Mouse (Mus musculus): ENCODE measurements at regions not wholly inside any gene's neighbourhood (a gene's known extent, or its start where the extent isn't known, plus 50 kb on each side); places are given as distances from the start of the nearest gene placed in this dataset.

DNA sequence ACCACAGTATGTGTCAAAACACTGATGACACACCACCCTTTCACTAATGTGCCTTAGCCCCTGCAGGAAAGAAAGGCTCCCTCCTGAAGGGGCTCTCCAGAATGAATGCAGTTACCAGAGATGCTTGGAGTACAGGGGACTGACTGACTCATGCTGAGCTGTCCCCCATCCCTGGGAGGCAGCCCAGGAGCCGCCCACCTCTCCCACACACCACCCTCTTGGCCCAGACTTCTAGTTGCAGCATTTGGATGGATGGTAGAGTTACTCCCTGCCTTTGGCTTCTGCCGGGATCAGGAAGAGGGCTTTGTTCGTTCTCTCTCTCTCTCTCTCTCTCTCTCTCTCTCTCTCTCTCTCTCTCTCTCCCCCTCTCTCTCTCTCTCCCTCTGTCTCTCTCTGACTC, 53.4 kb upstream of the Jun start:
- no peak for DNase-seq (ENCODE audit: low spot score in 2 of 2)

DNA sequence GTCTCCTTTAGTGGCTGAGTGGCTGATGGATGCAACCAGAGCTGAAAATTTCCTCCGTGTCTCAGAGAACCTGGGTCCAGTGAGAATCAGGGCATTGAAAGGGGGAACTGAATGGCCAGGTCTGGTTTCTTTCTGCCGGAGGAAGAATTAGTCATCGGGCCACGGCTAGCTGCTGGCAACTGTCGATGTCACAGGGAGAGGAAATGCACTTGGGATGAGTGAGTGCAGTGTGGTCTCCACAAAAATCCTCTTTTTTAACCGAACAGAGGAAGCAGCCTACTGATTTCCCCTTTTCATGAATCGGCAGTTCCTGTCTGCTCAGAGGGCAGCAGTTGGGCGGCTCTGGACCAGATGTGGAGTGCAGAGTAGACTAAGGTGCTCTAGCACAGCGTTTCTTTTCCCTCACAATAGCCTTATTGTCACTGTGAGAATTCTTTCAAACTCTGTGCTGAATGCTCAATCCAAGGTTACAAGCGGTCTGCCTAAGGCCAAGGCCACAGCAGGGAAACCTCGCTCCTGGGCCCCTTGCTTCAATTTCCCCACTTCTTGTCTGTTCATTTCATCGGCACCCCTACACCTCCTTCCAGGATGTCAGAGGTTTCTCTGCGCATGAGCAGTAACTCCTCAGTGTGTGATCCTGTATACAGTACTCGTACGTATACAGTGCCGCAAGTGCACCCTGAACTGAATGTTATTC, 54.1 kb upstream of the Jun start:
- no peak for DNase-seq (ENCODE audit: low spot score in 2 of 2)

DNA sequence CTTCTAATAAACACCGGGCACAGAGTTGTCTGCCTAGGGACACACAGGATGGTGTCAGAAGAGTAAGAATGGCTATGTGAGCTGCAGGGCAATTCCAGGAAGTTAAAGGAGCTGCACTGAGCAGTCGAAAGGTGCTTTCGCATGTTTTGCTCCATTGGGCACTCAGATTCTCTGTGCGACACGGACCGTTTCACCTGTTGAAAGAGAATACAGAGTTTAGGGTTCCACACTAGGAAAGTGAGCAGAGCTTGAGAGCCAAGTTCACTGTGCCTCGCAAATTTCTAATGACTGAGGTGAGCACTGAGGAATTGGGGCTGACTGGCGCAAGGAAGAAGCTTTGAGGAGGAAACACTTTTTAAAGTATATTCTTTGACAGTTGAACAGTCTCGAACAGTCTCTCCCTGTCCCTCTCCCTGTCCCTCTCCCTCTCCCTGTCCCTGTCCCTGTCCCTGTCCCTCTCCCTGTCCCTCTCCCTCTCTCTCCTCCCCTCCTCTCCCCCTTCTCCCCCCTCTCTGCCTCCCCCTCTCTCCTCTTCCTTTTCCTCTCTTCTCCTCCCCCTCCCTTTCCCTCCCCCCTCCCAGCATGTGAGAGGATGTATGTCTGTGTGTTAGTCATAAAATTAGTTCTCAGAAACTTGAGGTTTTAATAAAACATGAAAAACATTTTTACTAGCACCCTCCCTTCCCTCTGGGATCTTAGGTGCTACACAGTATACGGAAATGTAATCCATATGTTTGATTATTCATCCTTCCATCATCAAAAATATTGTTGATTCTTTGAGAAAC, 55.1 kb upstream of the Jun start:
- no peak for DNase-seq (ENCODE audit: low spot score in 2 of 2)

DNA sequence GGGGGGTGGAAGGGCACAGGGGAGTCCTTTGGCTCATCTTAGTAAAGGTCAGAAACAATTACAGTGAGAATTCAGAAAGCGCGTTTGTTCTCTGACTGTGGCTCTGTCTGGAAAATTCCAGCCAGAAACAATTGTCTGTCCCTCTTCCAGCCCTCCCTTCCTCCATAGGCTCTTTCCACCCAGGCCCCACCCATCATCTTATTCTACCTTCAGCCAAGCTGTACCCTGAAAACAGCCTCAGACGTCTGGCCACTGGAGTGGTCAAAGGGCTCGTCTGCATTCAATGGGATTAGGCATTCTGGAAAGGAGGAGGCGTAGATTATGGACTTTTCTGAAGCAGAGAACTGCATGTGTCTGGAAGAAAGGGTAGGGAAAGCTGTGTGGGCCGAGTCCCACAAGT, 56.8 kb upstream of the Jun start:
- DNase-seq (ENCODE audit: low spot score in 2 of 2): no peak

DNA sequence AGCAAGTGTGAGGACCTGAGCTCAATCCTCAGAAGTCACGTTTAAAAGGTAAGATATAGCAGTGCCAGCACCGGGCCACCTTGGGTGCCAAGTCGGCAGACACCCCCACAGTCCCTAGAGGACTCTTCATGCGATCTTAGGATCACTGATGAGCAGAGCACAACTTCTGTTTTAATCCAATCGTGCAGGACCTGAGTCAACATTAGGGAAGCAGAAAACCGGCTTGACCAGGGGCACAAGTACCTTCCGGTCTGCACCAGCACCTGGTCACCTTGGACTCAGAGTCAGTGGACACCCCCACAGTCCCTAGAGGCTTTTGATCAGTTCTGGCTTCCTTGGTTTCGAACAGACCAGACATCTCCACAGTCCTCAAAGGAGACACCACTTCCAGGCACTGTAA, 58.8 kb upstream of the Jun start:
- DNase-seq (ENCODE audit: low spot score in 2 of 2): no peak

DNA sequence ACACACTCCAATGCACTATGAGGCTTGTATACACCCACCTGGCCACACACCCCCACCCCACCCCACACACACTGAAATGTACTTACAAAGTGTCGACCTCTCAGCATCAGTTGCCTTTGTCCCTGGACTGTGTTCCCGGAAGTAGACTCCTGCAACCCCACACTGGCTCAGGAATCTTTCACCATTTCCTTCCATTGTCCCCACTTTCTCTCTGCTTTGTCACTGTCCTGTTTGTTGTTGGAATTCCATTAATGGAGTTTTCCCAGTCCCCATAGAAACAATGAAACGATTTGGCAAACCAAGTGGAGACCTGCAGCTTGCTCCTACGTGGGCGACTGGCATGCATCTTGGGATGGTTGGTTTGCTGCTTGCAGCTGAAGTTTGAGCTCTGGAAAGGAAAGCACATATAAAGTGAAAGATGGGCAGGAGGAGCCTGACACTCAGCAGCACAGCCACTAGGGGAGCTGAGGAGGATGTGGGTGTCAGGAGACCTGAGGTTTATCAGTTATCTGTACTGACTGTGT, 65.2 kb upstream of the Jun start:
- no peak for DNase-seq (ENCODE audit: low spot score in 2 of 2)

DNA sequence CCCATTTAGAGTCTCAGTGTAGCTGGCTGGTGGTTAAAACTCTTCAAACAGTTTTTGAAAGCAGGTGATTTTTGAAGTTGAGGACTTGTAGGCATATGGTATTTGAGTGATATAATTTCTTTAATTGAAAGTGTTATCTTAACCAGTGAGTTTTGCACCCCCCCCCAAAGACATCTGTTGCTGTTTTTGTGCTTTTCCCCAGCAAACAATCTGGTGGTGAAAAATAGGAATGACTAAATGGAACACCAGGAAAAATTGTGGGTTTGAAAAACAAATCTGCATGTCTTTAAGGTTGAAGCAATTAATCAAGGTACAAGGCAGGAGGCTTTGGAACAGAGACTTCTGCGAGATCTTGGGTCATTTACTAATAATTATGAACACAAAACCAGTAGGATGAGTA, 68.9 kb upstream of the Jun start:
- no peak for DNase-seq (ENCODE audit: low spot score in 2 of 2)

DNA sequence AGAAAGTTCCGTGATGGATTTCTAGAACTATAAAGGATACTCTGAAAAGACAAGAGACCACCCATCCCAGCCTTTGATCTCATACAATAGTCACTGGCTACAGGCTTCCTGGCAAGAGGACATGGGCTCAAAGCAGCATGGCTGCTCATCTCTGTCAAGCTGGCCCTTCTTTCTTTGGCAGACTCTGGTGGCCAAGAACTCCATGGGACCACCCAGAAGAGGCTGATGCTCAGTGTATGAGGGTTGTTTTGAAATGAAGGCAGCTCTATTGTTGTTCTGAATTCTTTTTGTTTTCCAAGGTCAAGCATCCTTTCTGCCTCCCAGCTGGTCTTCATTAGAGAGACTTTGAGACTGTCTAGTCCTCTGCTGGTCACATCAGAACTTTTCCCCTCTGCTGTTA, 73.3 kb upstream of the Jun start:
- DNase-seq (ENCODE audit: low spot score in 2 of 2): no peak

DNA sequence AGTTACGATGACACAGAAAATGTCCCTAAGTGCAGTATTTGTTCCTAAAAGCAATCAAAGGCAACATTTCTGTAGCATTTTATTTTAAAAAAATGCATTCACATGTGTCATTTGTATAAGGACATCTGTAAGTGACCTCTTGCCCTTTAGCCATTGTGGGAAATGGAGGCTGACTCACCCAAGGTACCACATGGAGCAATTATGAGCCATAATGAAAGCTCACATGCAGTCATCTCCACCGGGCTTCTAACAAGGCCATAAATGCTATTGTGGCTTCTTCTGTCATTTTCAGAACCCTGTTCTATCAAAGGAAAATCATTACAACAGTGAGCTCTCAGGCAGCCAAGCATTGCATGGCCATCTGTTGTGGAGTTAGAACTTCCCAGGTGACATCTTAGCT, 75.9 kb upstream of the Jun start:
- no peak for DNase-seq (ENCODE audit: low spot score in 2 of 2)

DNA sequence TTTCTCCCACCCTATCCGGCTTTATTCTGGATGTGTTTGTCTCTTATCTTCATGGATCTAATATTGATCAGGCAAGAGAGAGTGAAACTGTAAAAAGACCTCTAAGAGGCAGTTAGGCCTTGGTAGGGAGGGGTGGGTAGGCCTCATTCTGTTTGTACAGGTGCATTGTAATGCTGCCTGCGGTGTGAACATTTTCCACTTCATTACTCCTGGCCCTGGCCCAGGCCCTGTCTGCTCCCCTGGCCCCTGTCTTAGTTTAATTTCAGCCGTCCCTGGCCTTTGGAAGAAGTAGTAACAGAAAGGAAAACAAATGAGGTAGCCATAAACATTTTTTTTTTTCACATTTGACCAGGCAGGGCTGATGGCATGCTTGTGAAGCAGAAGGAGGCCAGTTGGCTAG, 81.8 kb upstream of the Jun start:
- DNase-seq (ENCODE audit: low spot score in 2 of 2): peak in 1 of 2 experiments; percentile 13

DNA sequence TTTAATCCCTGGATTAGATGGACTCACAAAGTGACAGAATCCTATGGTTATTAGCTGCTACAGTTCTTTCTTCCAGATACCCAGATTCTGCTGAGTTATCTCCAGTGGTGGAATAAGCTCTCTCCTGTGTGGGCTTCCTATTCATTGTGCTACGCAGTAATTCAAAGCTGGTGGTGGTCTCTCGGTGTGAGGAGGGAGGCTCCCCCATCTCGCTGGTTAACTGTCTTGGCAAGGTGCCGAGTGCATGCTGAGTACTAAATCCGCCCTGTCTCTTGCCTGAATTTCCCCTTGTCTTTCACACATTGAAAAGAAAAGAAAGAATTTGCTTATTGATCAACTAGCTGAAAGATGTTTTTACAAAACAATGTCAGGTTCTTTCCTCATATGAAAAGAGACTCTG, 82.6 kb upstream of the Jun start:
- DNase-seq (ENCODE audit: low spot score in 2 of 2): peak in 1 of 2 experiments; percentile 20

DNA sequence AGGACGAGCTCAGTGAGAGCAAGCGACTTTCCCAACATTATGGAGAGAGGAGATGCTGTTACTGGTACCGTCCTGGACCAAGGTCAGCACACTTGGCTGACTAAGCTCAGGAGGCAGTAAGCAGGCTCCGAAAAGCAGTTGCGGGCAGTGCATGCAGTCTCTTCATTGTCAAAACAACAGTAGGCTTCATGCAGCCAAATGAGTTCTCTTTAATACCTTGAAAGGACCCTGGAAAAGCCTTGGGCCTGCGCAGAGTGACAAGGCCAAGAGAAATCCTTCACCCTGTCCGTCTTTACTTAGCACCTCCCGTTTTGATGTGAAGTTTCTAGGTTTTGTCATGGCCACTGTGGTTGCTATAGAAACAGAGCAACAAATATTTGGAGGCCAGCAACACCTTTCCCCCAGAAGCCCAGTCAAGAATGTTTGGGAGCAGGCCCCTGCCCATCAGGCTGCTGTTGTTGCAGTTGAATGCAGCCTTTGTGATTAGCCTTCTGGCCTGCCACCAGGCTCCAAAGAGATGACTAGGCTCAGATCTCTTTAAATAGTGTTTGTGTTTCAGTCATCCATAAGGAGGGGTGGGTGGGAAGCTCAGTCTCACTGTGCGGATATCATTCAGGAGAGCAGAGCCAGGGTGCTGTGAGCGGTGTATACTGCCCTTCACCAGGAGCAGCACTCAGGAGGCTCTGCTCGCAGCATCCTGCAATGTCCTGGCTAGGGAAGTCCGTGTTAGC, 85.6 kb upstream of the Jun start:
- peak in 1 of 2 experiments; percentile 14 for DNase-seq (ENCODE audit: low spot score in 2 of 2)

DNA sequence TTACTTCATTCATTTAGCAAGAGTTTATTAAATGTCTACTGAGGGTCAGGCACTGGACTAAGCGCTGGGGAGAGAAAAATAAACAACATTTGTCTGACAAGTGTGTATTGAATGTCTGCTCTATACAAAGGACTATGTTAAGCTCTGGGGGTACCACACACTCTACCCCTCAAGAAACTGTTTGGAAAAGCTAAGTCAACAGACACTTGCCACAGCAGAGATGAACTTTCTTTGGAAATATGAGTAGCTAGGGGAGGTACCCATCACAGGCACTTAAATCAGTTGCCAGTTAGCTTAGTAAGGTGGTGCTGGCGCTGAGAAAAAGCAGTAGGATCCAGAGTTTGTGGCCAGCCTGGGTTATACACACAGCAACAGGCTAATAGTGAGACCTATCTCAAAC, 86.7 kb upstream of the Jun start:
- DNase-seq (ENCODE audit: low spot score in 2 of 2): no peak

DNA sequence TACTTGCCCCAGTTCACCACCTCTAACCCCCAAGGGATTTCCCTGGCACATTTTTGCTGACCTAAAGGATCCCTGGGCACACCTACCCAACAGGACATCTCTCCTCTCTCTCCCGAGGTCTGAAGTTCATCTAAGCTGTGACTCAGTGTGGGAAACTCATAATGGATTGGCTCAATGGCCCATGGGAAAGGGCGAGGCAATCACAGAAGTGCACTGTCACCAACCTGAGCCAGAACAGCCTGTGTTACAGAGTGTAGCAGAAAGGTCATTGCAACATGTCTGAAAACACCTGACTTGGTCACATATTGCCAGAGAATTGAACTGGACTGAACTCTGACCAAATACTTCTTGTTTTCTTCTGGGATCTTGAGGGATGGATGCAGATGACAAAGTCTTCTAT, 89.2 kb upstream of the Jun start:
- DNase-seq (ENCODE audit: low spot score in 2 of 2): no peak

DNA sequence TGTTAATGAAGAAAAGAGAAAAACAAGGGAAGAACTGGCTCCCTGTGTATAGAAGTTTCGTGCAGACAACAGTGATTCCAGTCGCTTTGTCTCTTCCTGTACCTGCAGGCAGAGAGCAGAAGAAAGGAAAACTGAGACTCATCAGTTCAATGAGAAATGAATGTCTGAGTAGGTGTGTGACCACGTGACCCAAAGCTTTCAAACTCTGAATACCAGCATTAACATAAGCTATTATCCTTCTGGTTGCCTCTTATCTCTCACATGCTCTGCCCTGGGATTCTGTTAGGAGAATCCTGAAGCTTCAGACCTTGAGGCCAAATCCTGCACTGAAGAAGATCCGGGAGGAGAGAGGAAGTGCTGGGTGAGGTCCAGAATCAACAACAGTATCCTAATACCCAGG, 91.1 kb upstream of the Jun start:
- no peak for DNase-seq (ENCODE audit: low spot score in 2 of 2)

DNA sequence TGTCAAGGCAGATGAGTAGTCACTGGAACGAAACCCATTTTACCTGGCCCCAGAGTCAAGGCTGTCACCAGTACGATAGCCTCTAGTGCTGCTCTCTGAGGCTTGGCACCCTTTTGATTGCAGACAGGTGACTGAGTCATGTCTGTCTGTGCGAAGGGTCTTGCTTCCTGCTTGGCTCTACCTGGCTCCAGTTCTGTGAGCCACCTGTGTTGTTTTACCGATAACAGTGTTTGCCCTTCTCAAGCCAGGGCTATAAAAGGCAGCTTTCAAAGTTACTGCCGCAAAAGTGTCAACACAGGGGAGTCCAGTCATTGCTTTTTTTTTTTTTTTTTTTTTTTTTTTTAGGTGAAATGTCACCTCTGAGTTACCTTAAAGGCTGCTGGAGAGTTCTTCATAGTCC, 91.6 kb upstream of the Jun start:
- DNase-seq (ENCODE audit: low spot score in 2 of 2): no peak

DNA sequence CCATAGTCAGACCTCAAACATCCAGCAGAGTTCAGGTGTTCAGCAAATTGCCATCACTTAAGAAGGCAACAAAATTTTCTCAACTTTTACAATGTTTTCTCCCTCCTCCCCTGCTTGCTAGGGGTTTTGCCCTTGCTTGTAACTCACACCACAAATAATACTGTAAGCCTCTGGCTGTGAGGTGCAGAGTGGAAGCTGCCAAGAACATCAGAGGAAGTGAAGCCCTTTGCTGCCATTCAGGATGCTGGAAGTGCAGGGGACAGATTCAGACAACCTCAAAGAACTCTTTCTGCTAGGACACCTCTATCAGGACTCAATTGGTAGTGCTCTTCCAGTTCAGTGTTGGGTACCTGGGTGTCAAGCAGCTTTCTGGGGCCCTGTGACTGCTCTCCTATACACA, 92.4 kb upstream of the Jun start:
- DNase-seq (ENCODE audit: low spot score in 2 of 2): no peak

DNA sequence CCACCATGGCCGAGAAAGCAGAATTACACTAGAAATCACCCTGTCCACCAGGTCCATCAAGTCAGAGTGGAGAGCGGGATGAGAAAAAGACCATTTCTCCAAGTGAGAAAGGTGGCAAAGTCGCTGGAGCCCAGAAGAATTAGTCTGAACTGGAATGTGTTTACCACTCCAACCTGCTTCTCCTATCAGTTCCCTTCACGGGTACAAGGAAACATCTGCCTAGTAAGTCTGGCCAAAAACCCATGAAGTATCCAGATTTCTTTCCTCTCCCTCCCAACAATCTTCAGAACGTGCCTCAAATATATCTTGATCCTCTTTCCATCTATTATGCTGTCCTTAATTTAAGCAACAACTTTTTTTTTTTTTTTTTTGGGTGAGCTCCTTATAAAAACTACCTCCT, 94.2 kb upstream of the Jun start:
- DNase-seq (ENCODE audit: low spot score in 2 of 2): no peak

DNA sequence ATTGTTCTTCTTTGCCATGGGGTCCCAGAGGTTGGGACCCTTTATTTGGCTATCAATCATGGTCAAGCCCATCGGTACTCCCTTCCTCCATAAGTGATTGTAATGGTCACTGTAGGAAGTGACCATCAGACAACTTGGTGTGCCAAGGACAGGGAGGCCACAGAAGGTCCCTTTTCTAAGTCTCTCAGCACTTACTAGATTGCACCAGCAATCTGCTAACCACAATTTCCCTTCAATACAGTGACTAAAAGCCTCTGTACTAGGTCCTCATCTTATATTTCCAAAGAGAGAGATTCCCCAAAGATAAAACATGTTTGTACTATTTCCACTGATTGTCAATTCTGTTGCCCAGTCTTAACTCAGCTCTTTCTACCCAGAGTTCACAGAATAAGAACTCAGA, 96.6 kb upstream of the Jun start:
- no peak for DNase-seq (ENCODE audit: low spot score in 2 of 2)

DNA sequence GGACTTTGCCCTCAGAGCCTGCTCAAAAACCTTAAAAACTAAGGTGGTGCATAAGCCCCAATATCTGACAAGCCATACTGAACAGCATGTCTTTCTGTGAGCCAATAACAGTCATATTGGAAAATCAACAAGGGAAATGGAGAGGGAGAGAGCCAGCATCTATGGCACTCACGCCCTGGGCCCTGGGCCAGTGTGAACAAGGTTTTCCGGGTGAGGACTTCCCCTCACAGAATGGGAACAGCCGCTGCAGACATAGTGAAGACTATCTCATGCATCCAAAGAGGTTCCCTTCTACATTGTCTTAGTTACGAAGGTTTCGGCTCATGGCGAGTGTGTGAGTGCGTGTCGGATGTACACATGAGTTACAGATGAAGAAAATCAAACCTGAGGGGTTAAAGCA, 99.7 kb upstream of the Jun start:
- DNase-seq (ENCODE audit: low spot score in 2 of 2): no peak

DNA sequence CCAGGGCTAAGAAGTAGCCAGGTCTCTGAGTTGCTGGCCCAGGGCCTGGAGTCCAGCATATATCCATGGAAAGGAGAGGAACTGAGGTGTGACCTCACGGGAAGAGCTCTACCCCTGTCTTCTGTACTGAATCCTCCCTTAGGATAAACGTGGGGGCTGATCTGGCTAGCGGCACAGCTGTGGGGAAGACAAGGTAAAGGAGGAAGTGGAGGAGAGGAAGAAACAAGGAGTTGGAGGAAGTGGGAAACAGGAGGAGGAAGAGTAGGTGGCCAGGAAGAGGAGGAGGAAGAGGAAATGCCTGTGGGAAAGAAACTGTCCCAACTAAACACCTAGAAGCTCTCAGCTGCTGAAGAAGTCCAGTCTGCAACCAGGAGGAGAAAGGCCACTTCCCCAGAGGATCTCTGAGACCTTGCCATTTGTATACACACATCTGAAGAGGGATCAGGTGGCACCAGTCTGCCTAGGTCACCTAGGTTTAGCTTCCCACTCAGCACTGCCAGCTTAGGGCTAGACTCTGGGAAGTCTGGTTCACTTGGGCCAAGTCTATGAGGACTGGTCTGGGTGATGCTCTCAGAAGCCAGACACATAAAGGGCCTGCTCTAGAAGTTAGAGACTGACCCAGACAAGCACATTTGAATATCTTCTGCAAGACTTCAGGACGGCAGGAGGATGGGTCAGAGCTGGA, 100.6 kb upstream of the Jun start:
- no peak for DNase-seq (ENCODE audit: low spot score in 2 of 2)

DNA sequence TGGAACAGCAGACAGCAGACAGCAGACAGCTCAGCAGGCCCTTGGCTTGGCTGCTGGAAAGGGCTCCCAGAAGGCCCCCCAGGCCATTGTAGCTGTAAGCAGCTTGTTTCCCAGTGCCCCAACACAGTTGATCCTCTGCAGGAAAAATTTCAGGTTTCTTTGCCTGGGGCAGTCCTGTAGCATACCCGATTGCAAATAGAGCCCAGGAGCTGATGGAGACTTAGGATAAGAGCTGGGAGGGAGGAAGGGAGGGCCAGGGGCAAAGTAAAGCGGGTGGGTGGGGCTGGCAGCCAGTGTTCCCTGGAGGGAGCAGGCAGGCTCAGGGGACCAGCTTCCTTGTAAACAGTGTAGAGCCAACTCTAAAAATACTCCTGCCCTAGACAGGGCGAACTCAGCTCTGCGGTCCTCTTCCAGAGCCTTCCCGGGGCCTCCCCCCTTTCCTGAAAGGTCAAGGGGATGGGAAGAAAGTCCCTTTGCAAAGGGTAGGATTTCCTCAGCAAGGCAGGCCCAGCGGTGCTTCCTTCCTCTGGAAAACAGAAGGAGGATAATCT, 101.8 kb upstream of the Jun start:
- DNase-seq (ENCODE audit: low spot score in 2 of 2): no peak

Data from cerebellum, postnatal 4 days (tissue).